ENCODE assay signal across 22 mouse cellular contexts in the genomic region with DNA sequence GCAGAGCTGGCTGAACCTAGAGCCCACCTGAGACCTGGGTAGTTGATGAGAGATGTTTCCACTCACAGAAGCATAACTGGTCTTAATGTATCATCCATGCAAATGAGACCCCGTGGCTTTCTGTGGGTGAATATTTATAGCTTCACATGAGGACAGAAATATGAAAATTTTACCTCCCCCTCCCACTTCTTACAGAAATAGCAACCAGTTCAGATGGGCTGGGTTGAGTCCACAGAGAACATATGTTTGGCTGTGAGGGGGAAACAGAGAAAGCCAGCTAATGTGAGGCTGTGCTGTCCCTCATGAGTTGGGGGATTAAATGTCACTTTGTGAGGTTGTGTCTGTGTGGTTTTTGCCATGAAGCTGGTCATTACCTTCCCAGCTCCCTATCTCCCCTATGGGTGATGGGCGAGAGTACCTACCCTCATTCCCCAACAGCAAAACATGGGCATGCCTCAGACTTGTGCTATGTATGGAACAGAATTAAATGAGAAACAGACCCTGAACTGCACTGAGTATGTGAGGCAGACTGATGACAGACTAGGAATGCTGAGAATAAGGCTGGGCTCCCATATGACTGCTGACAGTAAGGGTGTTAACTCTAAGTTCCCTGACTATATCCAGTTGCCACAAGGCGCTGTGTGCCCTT.
DNase-seq lines count a peak whose midpoint lies in the region; ATAC-seq lines count a peak whose summit lies in the region.
"Had no signal": no experiment of that assay in that cellular context is flagged by ENCODE, and none has a peak within 500 bp of the region (broad histone marks: within the 10 kb centered on the region; RNA-seq: fewer than 3 reads in every experiment).

No protein-coding gene starts in this region.

- no peaks in the 10 kb centered on the region for H3K27me3 ChIP-seq in embryonic facial prominence, embryonic 11.5 days (ENCODE audit: control insufficient read depth, insufficient read depth, low read length)
- H3K27me3 ChIP-seq in embryonic facial prominence, embryonic 10.5 days (replicated peaks; ENCODE audit: low read depth, poor library complexity, severe bottlenecking), result no peaks in the 10 kb centered on the region
- no peaks in the 10 kb centered on the region for H3K27me3 ChIP-seq in embryonic facial prominence, embryonic 13.5 days
- H3K27me3 ChIP-seq: forebrain, embryonic 13.5 days; midbrain, embryonic 15.5 days; neural tube, embryonic 15.5 days had no signal

- no peak for ATAC-seq in embryonic facial prominence, embryonic 11.5 days (replicated peaks; ENCODE audit: insufficient number of reproducible peaks, low FRiP score, low TSS enrichment, low read depth)
- ATAC-seq in embryonic facial prominence, embryonic 13.5 days (ENCODE audit: insufficient number of reproducible peaks, insufficient read depth, low FRiP score, low TSS enrichment, low read depth), result 0 out of 2 replicates have a peak, but pooled peaks have one; percentile 48
- ATAC-seq: forebrain, embryonic 13.5 days; midbrain, embryonic 15.5 days had no signal

- WGBS in embryonic facial prominence, embryonic 11.5 days, result 71% methylated on average over 3 of the region's 3 CpGs
- 79% methylated on average over 3 of the region's 3 CpGs for WGBS in embryonic facial prominence, embryonic 10.5 days
- 42% methylated on average over 3 of the region's 3 CpGs for WGBS in embryonic facial prominence, embryonic 13.5 days

- no peak overlapping the region for H3K4me2 ChIP-seq in embryonic facial prominence, embryonic 11.5 days (ENCODE audit: low read depth, low read length)
- no peak overlapping the region for H3K4me2 ChIP-seq in embryonic facial prominence, embryonic 13.5 days
- H3K4me2 ChIP-seq: forebrain, embryonic 13.5 days; heart, embryonic 11.5 days; liver, embryonic 11.5 days; midbrain, embryonic 15.5 days; neural tube, embryonic 15.5 days had no signal

- H3K4me3 ChIP-seq in embryonic facial prominence, embryonic 11.5 days (ENCODE audit: low read depth, low read length), result no peak overlapping the region
- H3K4me3 ChIP-seq in embryonic facial prominence, embryonic 10.5 days, result no peak overlapping the region
- H3K4me3 ChIP-seq in embryonic facial prominence, embryonic 13.5 days, result no peak overlapping the region
- H3K4me3 ChIP-seq: forebrain, embryonic 13.5 days; layer of hippocampus, adult 2 months; midbrain, embryonic 15.5 days; neural tube, embryonic 15.5 days had no signal

- peak; percentile 4 for DNase-seq in embryonic facial prominence, embryonic 11.5 days (ENCODE audit: low spot score)
- no peak for DNase-seq in embryonic facial prominence, embryonic 10.5 days (ENCODE audit: low spot score)
- peak; percentile 18 to 19 for DNase-seq in left cerebral cortex, postnatal 36 days (ENCODE audit: low spot score in 2 of 2)
- DNase-seq in left cerebral cortex, adult 8-10 months (ENCODE audit: low spot score in 2 of 2), result no peak
- DNase-seq in telencephalon, adult 2 months (ENCODE audit: low read depth, low spot score), result peak; percentile 55
- DNase-seq in testis, postnatal 10 days (ENCODE audit: low spot score), result no peak
- DNase-seq in kidney, adult 9 months, result no peak
- DNase-seq: cerebellum, adult 8-10 months; heart, postnatal 10 days; kidney, adult 18-20 months; kidney, postnatal 14 days; lung, adult 18-20 months; lung, postnatal 14 days; thymus, postnatal 14 days had no signal

- no peaks in the 10 kb centered on the region for H3K36me3 ChIP-seq in embryonic facial prominence, embryonic 11.5 days (replicated peaks; ENCODE audit: control insufficient read depth, insufficient read depth, low read depth, low read length)
- no peaks in the 10 kb centered on the region for H3K36me3 ChIP-seq in embryonic facial prominence, embryonic 10.5 days (replicated peaks)
- no peaks in the 10 kb centered on the region for H3K36me3 ChIP-seq in embryonic facial prominence, embryonic 13.5 days
- H3K36me3 ChIP-seq: midbrain, embryonic 15.5 days; neural tube, embryonic 15.5 days had no signal

- no peaks in the 10 kb centered on the region for H3K9me3 ChIP-seq in embryonic facial prominence, embryonic 11.5 days (replicated peaks; ENCODE audit: control insufficient read depth, low read length)
- no peaks in the 10 kb centered on the region for H3K9me3 ChIP-seq in embryonic facial prominence, embryonic 10.5 days
- no peaks in the 10 kb centered on the region for H3K9me3 ChIP-seq in embryonic facial prominence, embryonic 13.5 days
- H3K9me3 ChIP-seq: forebrain, embryonic 13.5 days; midbrain, embryonic 15.5 days; neural tube, embryonic 15.5 days had no signal

- no peak overlapping the region for H3K27ac ChIP-seq in embryonic facial prominence, embryonic 11.5 days (replicated peaks; ENCODE audit: low read depth, low read length)
- no peak overlapping the region for H3K27ac ChIP-seq in embryonic facial prominence, embryonic 10.5 days (replicated peaks)
- peak overlapping the region; percentile 28; the same call in 1 of the 2 replicates for H3K27ac ChIP-seq in embryonic facial prominence, embryonic 13.5 days
- H3K27ac ChIP-seq: forebrain, embryonic 13.5 days; layer of hippocampus, adult 2 months; midbrain, embryonic 15.5 days; neural tube, embryonic 15.5 days; stomach, postnatal 0 days had no signal

- no peaks in the 10 kb centered on the region for H3K4me1 ChIP-seq in embryonic facial prominence, embryonic 11.5 days (ENCODE audit: control insufficient read depth, insufficient read depth, low read length)
- no peaks in the 10 kb centered on the region for H3K4me1 ChIP-seq in embryonic facial prominence, embryonic 10.5 days
- H3K4me1 ChIP-seq in embryonic facial prominence, embryonic 13.5 days, result peaks cover 14% of the 10 kb centered on the region
- H3K4me1 ChIP-seq: forebrain, embryonic 13.5 days; midbrain, embryonic 15.5 days; neural tube, embryonic 15.5 days had no signal

- intact Hi-C loops in left cerebral cortex, postnatal 36 days (cut with DNase I), result no loop called here

- H3K9ac ChIP-seq in embryonic facial prominence, embryonic 11.5 days (replicated peaks; ENCODE audit: low read length), result no peak overlapping the region
- no peak overlapping the region for H3K9ac ChIP-seq in embryonic facial prominence, embryonic 13.5 days
- H3K9ac ChIP-seq: forebrain, embryonic 13.5 days; midbrain, embryonic 15.5 days; neural tube, embryonic 15.5 days had no signal

Comparison
In these comparisons a context has a peak if more than half of its experiments do, and no peak if none do; other contexts are left out.
1. DNase-seq: peak in embryonic facial prominence, embryonic 11.5 days (single experiment), left cerebral cortex, postnatal 36 days (2 of 2) and telencephalon, adult 2 months (single experiment); none in embryonic facial prominence, embryonic 10.5 days (single experiment), left cerebral cortex, adult 8-10 months (0 of 2), testis, postnatal 10 days (single experiment) and kidney, adult 9 months (single experiment).